Mouse (Mus musculus) frontal cortex, postnatal 14 days (tissue): ENCODE results near the gene Tmc2.
A peak's percentile ranks its signal among the peaks of the same experiment; 100 is the strongest.

Source experiments
- DNase-seq, 2 experiments: peaks; one replicate each; pipeline ENCODE4 v3.0.0; 2022; ENCODE audit warnings: low spot score in 2 of 2

Gene Tmc2

GRCm38 (mm10) chr2:130248226-130248625 is 53.2 kb downstream of the Tmc2 start:
- no peak for DNase-seq

DNA sequence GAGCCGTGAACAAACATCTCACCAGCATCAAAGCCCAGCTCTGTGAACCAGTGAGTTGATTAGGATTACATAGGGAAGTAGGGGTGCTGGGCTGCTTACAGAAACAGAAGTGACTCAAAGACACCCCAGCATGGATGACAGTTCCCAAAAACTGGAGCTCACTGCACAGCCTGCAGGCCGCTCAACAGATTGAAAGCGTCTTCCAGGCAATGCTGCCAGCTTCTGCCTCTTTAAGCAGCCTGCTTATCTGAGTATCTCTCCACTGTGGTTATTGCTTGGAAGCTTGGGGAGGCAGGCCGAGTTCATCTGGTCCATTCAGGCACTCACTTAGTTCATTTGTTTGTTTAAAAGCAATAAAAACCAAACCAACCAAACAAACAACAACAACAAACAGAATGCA is 61.8 kb downstream of the Tmc2 start:
- DNase-seq: no peak

- no peak for DNase-seq
Observed at GRCm38 (mm10) chr2:130260822-130261221, 65.8 kb downstream of the Tmc2 start.

DNA sequence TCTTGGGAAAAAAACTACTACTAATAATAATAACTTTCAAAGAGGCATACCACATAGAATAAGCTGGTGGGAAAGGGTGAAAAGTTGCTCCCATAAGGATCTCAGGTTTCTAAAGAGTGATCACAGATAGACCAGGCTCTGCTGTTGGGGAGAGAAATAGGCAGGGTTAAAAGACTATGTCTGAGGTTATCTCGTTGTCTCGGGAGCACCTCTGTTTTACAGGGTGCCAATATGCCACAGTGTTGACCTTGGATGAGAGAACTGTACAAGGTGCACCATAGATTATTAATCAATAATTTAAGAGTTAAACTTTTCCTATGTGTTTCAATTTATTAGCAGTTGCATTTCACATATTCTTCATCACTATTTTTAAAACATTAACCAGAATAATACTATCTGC is 66.9 kb downstream of the Tmc2 start:
- DNase-seq: no peak

- no peak for DNase-seq
Observed at GRCm38 (mm10) chr2:130262398-130262797, 67.4 kb downstream of the Tmc2 start.

DNA sequence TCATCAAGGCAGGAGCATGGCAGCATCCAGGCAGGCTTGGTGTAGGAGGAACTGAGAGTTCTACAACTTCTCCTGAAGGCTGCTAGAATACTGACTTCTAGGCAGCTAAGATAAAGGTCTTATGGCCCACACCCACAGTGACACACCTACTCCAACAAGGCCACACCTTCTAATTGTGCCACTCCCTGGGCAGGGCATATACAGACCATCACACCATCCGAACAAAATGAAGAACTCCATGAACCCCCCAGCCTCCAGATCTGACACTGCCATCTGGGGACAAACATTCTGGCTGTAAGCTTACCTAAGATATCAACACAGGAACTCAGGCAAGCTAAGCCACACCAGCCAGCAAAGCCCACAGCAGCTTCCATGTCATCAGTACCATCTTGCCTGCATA is 70.5 kb downstream of the Tmc2 start:
- no peak for DNase-seq

GRCm38 (mm10) chr2:130268074-130268473 is 73.1 kb downstream of the Tmc2 start:
- no peak for DNase-seq

DNA sequence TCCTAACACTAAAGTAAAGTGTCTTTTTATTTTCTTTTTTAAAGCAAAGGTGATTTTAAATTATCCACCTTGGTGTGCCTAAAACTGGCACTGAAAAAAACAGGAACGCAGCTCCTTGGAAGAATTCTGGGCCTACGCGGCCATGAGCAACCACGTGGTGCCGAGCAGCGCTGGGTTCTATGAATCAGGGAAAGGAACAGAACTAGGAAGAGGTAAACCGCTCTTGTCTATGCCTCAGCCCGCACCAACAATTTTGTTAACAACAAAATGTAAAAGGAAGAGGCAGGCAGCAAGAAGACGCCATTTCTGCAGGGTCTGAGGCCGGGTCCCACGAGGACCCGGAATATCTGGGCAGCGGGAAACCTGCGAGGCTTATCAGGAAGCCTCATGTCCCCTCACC is 78.7 kb downstream of the Tmc2 start:
- no peak for DNase-seq

DNA sequence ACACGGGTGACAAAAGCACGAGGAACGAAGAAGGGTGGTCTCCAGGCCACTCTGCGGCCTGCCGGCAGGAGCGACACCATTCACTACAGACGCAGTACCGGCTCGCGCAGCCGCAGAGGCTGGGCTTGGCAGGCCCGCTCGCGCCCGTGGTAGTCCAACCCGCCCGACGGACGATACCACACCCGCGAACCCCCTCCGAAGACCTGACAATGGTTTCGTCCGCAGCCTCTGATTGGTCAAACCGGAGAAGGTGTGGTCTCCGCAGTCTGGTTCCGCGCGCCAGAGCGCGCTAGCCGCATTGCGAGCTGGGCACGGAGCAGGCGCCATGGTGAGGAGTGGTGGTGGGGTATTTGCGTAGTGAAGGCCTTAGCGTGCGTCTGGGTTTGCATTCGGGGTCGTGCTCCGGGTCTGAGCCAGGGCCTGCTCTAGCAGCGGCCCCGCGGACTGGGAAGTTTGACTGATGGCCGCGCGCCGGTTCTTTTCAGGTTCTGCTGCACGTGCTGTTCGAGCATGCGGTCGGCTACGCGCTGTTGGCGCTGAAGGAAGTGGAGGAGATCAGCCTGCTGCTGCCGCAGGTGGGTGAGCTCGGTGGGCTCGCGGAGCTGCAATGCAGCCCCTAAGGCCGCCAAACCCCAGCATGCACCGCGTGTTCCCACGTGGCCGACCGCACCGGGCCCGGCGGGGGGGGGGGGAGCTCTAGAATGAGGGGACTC is 79.3 kb downstream of the Tmc2 start, which contains the start of gene Nop56:
Gene Nop56, plus strand, starts transcription at position 282 of the 713 bp plus-strand sequence.
- DNase-seq: peak; percentile 99

DNA sequence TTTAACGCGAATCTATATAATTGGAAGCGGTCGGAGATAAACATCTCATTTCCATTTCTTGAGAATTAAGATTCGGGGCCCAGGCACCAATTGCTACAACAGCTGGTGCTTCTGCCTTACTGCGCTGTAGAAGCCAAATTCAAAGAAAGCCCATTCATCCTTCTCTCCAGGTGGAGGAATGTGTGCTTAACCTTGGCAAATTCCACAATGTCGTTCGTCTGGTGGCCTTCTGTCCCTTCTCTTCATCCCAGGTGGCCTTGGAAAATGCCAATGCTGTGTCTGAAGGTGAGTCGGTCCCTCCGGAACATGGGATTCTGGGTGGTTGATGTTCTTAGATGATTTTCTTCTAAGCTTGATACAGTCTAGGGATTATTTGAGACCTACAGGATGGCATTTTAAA is 79.9 kb downstream of the Tmc2 start:
- no peak for DNase-seq

GRCm38 (mm10) chr2:130275649-130276048 is 80.7 kb downstream of the Tmc2 start:
- peak in 1 of 2 experiments; percentile 53 for DNase-seq

DNA sequence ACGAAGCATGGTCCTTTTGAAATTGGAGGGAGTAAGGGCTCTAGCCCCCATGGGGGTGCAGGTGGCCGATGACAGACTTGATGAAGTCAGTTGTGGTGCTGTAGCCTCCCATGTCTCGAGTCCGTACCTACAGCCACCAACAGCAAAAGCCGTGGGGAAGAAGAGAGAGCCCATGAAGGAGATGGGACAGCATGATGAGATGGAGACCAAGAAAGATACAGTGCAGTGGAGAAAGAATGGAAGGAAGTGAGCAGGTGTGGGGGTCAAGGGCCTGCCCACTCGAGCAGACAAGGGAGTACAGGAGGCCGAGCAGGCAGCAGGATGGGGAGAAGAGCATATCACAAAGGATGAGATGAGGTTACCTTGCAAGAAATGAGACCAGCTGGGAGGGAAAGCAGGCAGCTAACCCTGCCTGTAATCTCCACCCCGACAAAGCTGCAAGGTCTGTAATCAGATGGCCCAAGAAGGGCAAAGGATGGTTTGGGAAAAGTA is 84.7 kb downstream of the Tmc2 start:
- DNase-seq: no peak

- no peak for DNase-seq
Observed at GRCm38 (mm10) chr2:130280224-130280623, 85.2 kb downstream of the Tmc2 start.

GRCm38 (mm10) chr2:130280818-130281217 is 85.8 kb downstream of the Tmc2 start:
- DNase-seq: no peak

DNA sequence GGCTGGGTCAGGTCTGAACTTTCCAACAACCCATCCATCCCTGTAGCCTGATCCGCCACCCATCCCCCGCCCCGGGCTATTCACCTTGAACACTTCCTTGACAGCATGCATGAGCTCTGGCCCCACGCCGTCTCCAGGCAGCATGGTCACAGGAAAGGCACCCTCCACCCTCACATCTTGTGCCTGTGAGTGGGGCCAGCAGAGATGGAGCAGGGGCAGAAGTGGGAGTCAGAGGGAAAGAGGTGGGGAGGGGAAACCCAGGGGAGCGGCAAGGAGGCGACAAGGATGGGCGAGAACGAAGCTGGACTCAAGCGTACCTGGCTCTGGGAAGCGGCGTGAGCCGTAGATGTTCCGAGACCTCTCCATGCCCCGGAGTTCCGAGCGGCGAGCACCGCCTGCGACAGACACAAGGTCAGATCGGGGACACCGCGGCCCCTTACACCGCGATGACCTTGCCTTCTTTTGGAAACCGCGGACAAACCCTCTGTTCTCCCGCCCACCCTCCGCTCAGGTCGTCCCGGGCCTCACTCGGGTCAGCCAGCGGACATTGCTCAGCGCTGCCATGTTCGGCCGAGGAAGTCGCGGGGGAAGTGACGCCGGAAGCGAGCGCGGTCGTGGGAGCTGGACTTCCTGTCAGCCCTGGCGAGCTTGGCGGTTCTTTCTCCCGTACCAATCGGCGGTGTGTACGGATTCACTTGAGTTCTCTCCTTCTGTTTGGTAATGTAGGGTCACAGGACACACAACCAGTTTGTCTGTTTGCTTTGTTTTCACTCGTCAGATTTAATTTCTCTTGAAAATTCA is 89.1 kb downstream of the Tmc2 start, which contains the start of gene Idh3b:
Gene Idh3b, minus strand, starts transcription at position 694 of the 801 bp plus-strand sequence.
- peak; percentile 80 to 87 for DNase-seq

GRCm38 (mm10) chr2:130289086-130289485 is 94.1 kb downstream of the Tmc2 start:
- no peak for DNase-seq

DNA sequence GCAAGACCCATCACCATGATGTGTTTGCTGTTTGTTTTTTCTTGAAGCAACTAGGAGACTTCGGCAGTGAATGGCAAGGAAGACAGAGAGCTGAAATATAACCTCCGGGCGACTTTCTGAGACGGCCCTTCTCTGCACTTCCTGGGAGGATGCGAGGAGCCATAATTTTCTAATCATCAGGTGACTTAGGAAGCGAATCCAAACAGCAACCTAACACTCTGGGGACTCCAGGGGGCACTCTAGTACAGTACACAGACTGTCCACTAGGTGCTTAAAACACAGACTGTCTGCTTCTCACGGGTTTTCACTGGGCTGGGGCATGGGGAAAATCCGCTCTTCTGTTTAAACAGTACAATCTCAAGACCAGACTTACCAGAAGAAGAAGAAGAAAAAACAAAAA is 96.4 kb downstream of the Tmc2 start:
- peak; percentile 69 to 73 for DNase-seq

DNA sequence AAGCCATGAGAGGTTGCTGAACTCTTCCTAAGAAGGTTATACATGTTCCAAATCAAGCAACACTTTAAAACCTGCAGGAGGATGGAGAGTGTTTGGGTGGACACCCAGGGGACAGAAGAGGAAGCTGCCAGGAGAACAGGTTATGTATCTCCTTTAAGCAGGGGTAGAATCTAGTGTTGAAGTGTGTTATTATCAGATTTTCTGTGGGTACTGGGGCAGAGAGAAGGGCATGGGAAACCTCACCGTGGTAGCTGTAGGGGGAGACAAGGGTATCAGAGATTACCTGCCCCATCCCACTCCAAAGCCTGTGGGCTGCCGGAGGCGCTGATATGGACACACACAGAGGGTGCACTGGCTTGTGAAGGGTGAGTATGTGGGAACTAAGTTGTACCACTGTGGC is 98.0 kb downstream of the Tmc2 start:
- DNase-seq: no peak

DNA sequence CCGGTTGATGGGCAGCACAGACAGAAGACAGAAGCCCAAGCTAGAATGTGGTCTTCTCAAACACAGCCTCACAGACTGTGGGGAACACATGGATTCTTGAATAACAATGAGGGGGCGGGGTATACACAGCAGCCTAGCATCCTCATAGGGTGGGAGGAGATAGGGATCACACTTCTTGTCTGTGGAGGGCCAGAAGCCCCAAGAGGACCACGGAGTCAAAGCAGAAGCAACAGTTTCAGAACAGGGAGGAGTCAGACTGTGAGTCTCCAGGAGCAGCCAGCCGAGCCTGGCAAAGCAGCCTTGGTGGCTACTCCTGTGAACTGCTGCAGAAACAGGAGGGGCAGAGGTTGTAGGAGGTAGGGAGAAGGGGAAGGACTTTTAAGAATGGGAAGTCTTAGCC is 98.5 kb downstream of the Tmc2 start:
- DNase-seq: no peak

DNA sequence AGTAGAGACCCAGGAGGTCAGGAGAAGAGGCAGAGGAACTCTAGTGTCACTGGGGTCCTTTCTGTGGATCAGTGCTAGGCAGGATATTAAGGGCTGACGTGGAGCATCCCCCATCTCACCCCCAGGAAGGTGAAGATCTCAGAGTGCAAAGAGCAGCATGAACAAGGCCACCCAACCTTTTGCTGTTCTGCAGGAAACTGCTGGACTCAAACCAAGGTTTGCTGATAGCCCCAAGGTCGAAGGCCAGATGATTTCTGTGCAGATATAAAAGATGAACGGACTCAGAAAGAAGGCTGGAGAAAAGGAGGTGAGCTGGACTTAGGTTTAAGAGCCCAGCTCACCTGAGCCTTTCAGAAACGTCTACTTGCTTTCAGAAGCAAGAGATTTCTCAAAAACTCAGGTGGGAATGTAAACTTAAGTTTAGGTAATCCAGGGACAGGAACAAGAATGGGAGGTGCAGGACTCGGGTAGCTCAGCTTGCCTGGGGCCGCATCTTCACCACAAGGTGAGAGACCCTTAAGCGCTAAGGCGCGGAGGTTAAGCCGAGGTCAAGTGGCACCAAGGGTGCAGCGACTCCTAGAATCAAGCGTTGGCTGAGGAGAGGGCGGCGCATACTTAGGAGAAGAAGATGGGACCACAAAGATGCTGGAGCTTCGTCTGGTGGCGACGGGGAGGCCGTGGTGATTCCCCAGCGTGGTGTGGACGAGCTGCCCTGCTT is 99.4 kb downstream of the Tmc2 start:
- no peak for DNase-seq

GRCm38 (mm10) chr2:130294936-130295277 is 99.9 kb downstream of the Tmc2 start, which contains the start of gene Ebf4:
Ebf4 (plus strand) TSS chr2:130295169.
- DNase-seq: no peak
